Mouse (Mus musculus) megakaryocyte-erythroid progenitor cell, adult 5 weeks (primary cell): ENCODE results near the gene Ugt1a6a. TPM values are rescaled to one million over a fixed set of nuclear protein-coding genes. Genes with fewer than 3 reads are reported as not detected.

Experiments used
- polyA plus RNA-seq: library from polyadenylated mRNA; stranded (reverse); fragments of >175 nt; gene quantifications from 2 replicates; pipeline ENCODE4 v1.2.3, GENCODE M21; 2012

Gene Ugt1a6a
- polyA plus RNA-seq, result 0.02 and 0.13 TPM in 2 replicates

GRCm38 (mm10) chr1:88134457-88135011, at the start of gene Ugt1a6a:
Gene Ugt1a6a (plus strand): TSS chr1:88134809.

GRCm38 (mm10) chr1:88087513-88087912, 47.1 kb upstream of the Ugt1a6a start, which contains the start of gene Ugt1a8:
Gene Ugt1a8 (plus strand): TSS chr1:88087813.

DNA sequence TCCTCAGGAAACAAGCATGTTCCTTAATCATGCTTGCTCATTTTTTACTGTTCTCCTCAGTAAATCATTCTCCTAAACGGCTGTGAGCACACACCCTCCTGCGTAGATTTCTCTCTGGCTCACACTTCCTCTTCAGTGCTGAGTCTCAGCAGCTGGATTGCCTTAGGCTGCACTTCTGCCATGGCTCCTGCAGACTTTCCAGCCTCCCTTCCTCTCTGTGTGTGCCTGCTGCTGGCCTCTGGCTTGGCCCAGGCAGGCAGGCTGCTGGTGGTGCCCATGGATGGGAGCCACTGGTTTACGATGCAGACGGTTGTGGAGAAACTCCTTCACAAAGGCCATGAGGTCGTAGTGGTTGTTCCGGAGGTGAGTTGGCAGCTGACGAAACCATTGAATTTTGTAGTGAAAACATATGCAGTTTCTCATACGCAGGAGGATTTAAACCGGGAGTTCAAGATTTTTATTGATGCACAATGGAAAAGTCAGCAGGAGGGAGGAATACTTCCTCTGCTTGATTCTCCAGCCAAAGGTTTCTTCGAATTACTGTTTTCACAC, 39.6 kb upstream of the Ugt1a6a start, which contains the start of gene Ugt1a7c:
TSS of gene Ugt1a7c (plus strand) at position 122 of the 552 bp plus-strand sequence.

DNA sequence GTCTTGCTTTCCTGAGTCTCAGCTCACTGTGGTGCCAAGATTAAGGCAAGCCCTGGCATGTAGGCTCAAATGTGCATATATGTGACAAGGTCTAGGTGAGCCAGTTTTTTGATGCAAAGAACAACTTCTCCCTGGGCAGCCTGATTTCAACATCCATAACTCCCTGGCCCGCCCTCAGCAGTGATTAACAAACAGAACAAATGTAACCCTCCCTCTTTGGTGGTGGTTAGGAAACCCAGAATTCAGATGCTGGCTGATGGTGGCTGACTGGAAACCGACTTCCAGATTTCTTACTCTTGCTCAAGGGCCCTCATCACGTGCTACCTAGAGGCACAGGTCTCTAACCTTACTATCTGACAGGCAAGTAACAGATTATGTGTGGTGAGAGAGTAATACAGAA, 31.6 kb upstream of the Ugt1a6a start, which contains the start of gene Ugt1a6b:
TSS of gene Ugt1a6b (plus strand) at position 234 of the 400 bp plus-strand sequence.

GRCm38 (mm10) chr1:88165711-88166110, 31.1 kb downstream of the Ugt1a6a start, which contains the start of gene Ugt1a5:
Gene Ugt1a5 (plus strand): TSS chr1:88166012.

GRCm38 (mm10) chr1:88200456-88200855, 65.8 kb downstream of the Ugt1a6a start, which contains the start of gene Ugt1a2:
Gene Ugt1a2 (plus strand): TSS chr1:88200601.

DNA sequence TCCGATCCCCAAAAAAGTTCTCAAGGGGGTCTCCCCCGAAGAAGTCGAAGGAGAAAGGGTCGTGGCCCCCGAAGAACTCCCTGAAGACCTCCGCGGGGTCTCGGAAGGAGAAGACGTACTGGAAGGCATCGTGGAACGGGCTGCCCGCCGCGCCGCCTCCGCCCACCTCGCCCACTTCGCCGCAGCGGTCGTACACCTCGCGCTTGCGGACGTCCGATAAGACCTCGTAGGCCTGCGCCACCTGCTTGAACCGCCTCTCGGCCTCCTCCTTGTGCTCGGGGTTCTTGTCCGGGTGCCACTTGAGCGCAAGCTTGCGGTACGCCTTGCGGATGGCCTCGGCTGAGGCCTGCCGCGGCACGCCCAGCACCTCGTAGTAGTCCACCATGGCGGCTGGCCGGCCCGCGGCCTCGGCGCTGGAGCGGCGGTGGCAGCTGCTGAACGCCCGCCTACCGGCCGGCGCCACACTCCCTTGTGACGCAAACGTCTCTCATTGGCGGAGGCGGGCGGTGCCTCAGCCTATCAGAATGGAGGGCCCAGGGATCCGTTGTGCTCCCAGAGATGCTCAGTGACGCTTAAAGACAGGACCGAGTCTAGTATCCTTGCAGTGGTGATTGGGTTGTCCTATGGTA, 70.8 kb downstream of the Ugt1a6a start, which contains the start of gene Dnajb3:
TSS of gene Dnajb3 (minus strand) at position 489 of the 629 bp plus-strand sequence.

GRCm38 (mm10) chr1:88211812-88212211, 77.2 kb downstream of the Ugt1a6a start, which contains the start of gene Ugt1a1:
Gene Ugt1a1 (plus strand): TSS chr1:88211959.

GRCm38 (mm10) chr1:88226670-88227379, 92.2 kb downstream of the Ugt1a6a start, which contains the start of gene Mroh2a:
Gene Mroh2a (plus strand): TSS chr1:88226986.

Other genes starting within 250 kb of the Ugt1a6a start
- gene Usp40, start 126.3 kb upstream of the Ugt1a6a start, polyA plus RNA-seq, result 0.50 and 0.74 TPM in 2 replicates
- 0.10 TPM in 1 of 2 replicates, not detected in the other for gene Ugt1a10, start 79.4 kb upstream of the Ugt1a6a start, polyA plus RNA-seq
- not detected in 2 replicates for gene Ugt1a9, start 64.0 kb upstream of the Ugt1a6a start, polyA plus RNA-seq
- not detected in 2 replicates for gene Ugt1a8, start 47.0 kb upstream of the Ugt1a6a start, polyA plus RNA-seq
- gene Ugt1a7c, start 39.7 kb upstream of the Ugt1a6a start, polyA plus RNA-seq, result 3.4 and 6.4 TPM in 2 replicates
- gene Ugt1a6b, start 31.6 kb upstream of the Ugt1a6a start, polyA plus RNA-seq, result not detected in 2 replicates
- gene Ugt1a5, start 31.2 kb downstream of the Ugt1a6a start, polyA plus RNA-seq, result not detected in 2 replicates
- not detected in 2 replicates for gene Ugt1a2, start 65.8 kb downstream of the Ugt1a6a start, polyA plus RNA-seq
- gene Dnajb3, start 71.0 kb downstream of the Ugt1a6a start, polyA plus RNA-seq, result 1.3 and 2.8 TPM in 2 replicates
- gene Ugt1a1, start 77.2 kb downstream of the Ugt1a6a start, polyA plus RNA-seq, result not detected in 2 replicates
- 0.02 TPM in 2 replicates for gene Mroh2a, start 92.2 kb downstream of the Ugt1a6a start, polyA plus RNA-seq
- gene Hjurp, start 142.8 kb downstream of the Ugt1a6a start, polyA plus RNA-seq, result 26.4 and 33.5 TPM in 2 replicates
- not detected in 2 replicates for gene Trpm8, start 142.9 kb downstream of the Ugt1a6a start, polyA plus RNA-seq